Mouse (Mus musculus) ES-Bruce4 (cell line): ENCODE data around the gene Ccdc28b. TPM values are rescaled to one million over a fixed set of nuclear protein-coding genes. Genes with fewer than 3 reads are reported as not detected.

ENCODE experiments used
- H3K27ac ChIP-seq: 2 replicates; pipeline ENCODE4 v1.5.1; 2012; ENCODE audit warnings: low read length, inconsistent platforms; ENCODE audit not compliant: insufficient read depth
- H3K27me3 ChIP-seq: 2 replicates; pipeline ENCODE4 v1.6.1; 2012; ENCODE audit warnings: mild to moderate bottlenecking, low read length, inconsistent platforms; ENCODE audit not compliant: control insufficient read depth, poor library complexity, insufficient read depth, severe bottlenecking
- H3K36me3 ChIP-seq: 2 replicates; pipeline ENCODE4 v1.6.1; 2012; ENCODE audit warnings: inconsistent platforms, mild to moderate bottlenecking, low read length, moderate library complexity; ENCODE audit not compliant: control insufficient read depth, poor library complexity, insufficient read depth, severe bottlenecking
- H3K4me1 ChIP-seq: one replicate; pipeline ENCODE4 v1.8.1; 2011; ENCODE audit warnings: low read length; ENCODE audit not compliant: control insufficient read depth, insufficient read depth
- H3K4me3 ChIP-seq: 2 replicates; pipeline ENCODE4 v1.5.1; 2011; ENCODE audit warnings: low read depth, mild to moderate bottlenecking, low read length
- H3K9ac ChIP-seq: 2 replicates; pipeline ENCODE4 v1.6.1; 2012; ENCODE audit warnings: low read depth, mild to moderate bottlenecking, inconsistent platforms; ENCODE audit not compliant: poor library complexity, severe bottlenecking
- H3K9me3 ChIP-seq: replicated peaks from 2 replicates; pipeline ENCODE4 v1.6.1; 2012; ENCODE audit warnings: mild to moderate bottlenecking, low read length, inconsistent platforms; ENCODE audit not compliant: control insufficient read depth, poor library complexity, insufficient read depth, severe bottlenecking
- CTCF ChIP-seq: IDR thresholded peaks from one replicate; pipeline ENCODE4 v1.8.1; 2011; ENCODE audit warnings: low read depth, low read length
- EP300 ChIP-seq: IDR thresholded peaks from 2 replicates; pipeline ENCODE4 v1.6.1; 2011; ENCODE audit warnings: low read depth, low read length; ENCODE audit not compliant: insufficient read depth
- POLR2A ChIP-seq: IDR thresholded peaks from one replicate; pipeline ENCODE4 v1.8.1; 2011; ENCODE audit warnings: low read length; ENCODE audit not compliant: insufficient read depth
- polyA plus RNA-seq: library from polyadenylated mRNA; stranded (reverse); fragments of >200 nt; gene quantifications from 2 replicates; pipeline ENCODE4 v1.2.4, GENCODE M21; 2011; ENCODE audit warnings: low read depth; ENCODE audit not compliant: missing spikeins, insufficient read depth, insufficient read length

The Ccdc28b gene
- polyA plus RNA-seq, 1 experiment, result 8.7 TPM

GRCm38 (mm10) chr4:129576863-129577491, 46.8 kb downstream of the Ccdc28b start:
- Histone ChIP-seq H3K4me3 (0 out of 2 replicates have a peak overlapping the region, but pooled peaks have one; percentile 18), H3K9ac (no peak overlapping the region)
- TF ChIP-seq CTCF, result peak; percentile 75
- no peak for TF ChIP-seq POLR2A

GRCm38 (mm10) chr4:129575171-129575844, 48.4 kb downstream of the Ccdc28b start:
- H3K36me3 ChIP-seq, result no peaks in the 10 kb centered on the region
- H3K4me3 ChIP-seq, result no peak overlapping the region
- TF ChIP-seq EP300 (no peak), CTCF (no peak), POLR2A (no peak)
- H3K9ac ChIP-seq, result no peak overlapping the region
- peaks cover 2% of the 10 kb centered on the region for H3K4me1 ChIP-seq
- H3K9me3 ChIP-seq, result no peaks in the 10 kb centered on the region
- no peak overlapping the region for H3K27ac ChIP-seq
- no peaks in the 10 kb centered on the region for H3K27me3 ChIP-seq

More at GRCm38 (mm10) chr4:129576863-129577491, 46.8 kb downstream of the Ccdc28b start:
- Histone ChIP-seq H3K9me3 (no peaks in the 10 kb centered on the region), H3K36me3 (no peaks in the 10 kb centered on the region), H3K27ac (no peak overlapping the region), H3K4me1 (no peaks in the 10 kb centered on the region), H3K27me3 (no peaks in the 10 kb centered on the region)

GRCm38 (mm10) chr4:129573430-129573829, 50.3 kb downstream of the Ccdc28b start, which contains the start of gene Lck:
Gene Lck, minus strand, starts transcription at chr4:129573641.
- Histone ChIP-seq H3K27me3 (no peaks in the 10 kb centered on the region), H3K4me3 (no peak within 1 kb of the TSS), H3K36me3 (no peaks in the 10 kb centered on the region), H3K27ac (no peak within 1 kb of the TSS), H3K9me3 (no peaks in the 10 kb centered on the region), H3K9ac (no peak within 1 kb of the TSS), H3K4me1 (peaks cover 2% of the 10 kb centered on the region)
- no peak for TF ChIP-seq EP300

- peaks cover 2% of the 10 kb centered on the region for H3K4me1 ChIP-seq
- TF ChIP-seq CTCF (no peak), POLR2A (no peak), EP300 (no peak)
- no peak overlapping the region for H3K4me3 ChIP-seq
- H3K9ac ChIP-seq, result no peak overlapping the region
- no peak overlapping the region for H3K27ac ChIP-seq
- H3K9me3 ChIP-seq, result no peaks in the 10 kb centered on the region
- H3K27me3 ChIP-seq, result no peaks in the 10 kb centered on the region
- no peaks in the 10 kb centered on the region for H3K36me3 ChIP-seq
Observed at GRCm38 (mm10) chr4:129573093-129573370, 50.7 kb downstream of the Ccdc28b start.

- Histone ChIP-seq H3K27me3 (no peaks in the 10 kb centered on the region), H3K36me3 (no peaks in the 10 kb centered on the region), H3K4me1 (peaks cover 2% of the 10 kb centered on the region), H3K9me3 (no peaks in the 10 kb centered on the region), H3K27ac (no peak overlapping the region), H3K4me3 (no peak overlapping the region), H3K9ac (no peak overlapping the region)
- no peak for TF ChIP-seq POLR2A
- TF ChIP-seq EP300, result no peak
- TF ChIP-seq CTCF, result no peak
Observed at GRCm38 (mm10) chr4:129572236-129573092, 51.3 kb downstream of the Ccdc28b start.
